Comparison of ENCODE assay signal across 13 mouse cellular contexts in genomic region chr1:62215842-62216241, GRCm38 (mm10).
DNase-seq lines count a peak whose midpoint lies in the region; ATAC-seq lines count a peak whose summit lies in the region.
"Had no signal": no experiment of that assay in that cellular context is flagged by ENCODE, and none has a peak within 500 bp of the region (broad histone marks: within the 10 kb centered on the region; RNA-seq: fewer than 3 reads in every experiment).

No protein-coding gene starts in this region.

- H3K27me3 ChIP-seq in neural tube, embryonic 13.5 days, result no peaks in the 10 kb centered on the region
- H3K27me3 ChIP-seq in hindbrain, embryonic 14.5 days (ENCODE audit: control insufficient read depth, insufficient read depth, low read length), result no peaks in the 10 kb centered on the region

- 61% methylated on average over 2 of the region's 2 CpGs for WGBS in neural tube, embryonic 13.5 days
- WGBS in hindbrain, embryonic 14.5 days, result 50% methylated on average over 2 of the region's 2 CpGs

- no peaks in the 10 kb centered on the region for H3K36me3 ChIP-seq in neural tube, embryonic 13.5 days
- no peaks in the 10 kb centered on the region for H3K36me3 ChIP-seq in hindbrain, embryonic 14.5 days (replicated peaks; ENCODE audit: control insufficient read depth, insufficient read depth)

- H3K4me3 ChIP-seq in neural tube, embryonic 13.5 days, result no peak overlapping the region
- no peak overlapping the region for H3K4me3 ChIP-seq in hindbrain, embryonic 14.5 days (replicated peaks; ENCODE audit: low read length)
- H3K4me3 ChIP-seq: erythroblast, embryonic 14.5 days had no signal

- H3K4me1 ChIP-seq in neural tube, embryonic 13.5 days (replicated peaks), result peaks cover 24% of the 10 kb centered on the region
- peaks cover 15% of the 10 kb centered on the region for H3K4me1 ChIP-seq in hindbrain, embryonic 14.5 days (replicated peaks; ENCODE audit: control insufficient read depth, insufficient read depth, low read length)

- no peak overlapping the region for H3K4me2 ChIP-seq in neural tube, embryonic 13.5 days
- H3K4me2 ChIP-seq in hindbrain, embryonic 14.5 days (replicated peaks), result no peak overlapping the region

- peak overlapping the region; percentile 23; the same call in 1 of the 2 replicates for H3K27ac ChIP-seq in neural tube, embryonic 13.5 days (replicated peaks)
- H3K27ac ChIP-seq in hindbrain, embryonic 14.5 days, result no peak overlapping the region

- peak; percentile 82 for ATAC-seq in cerebellum, adult (ENCODE audit: insufficient number of reproducible peaks, low FRiP score, low TSS enrichment)
- no peak for ATAC-seq in neural tube, embryonic 13.5 days (ENCODE audit: low read depth)
- ATAC-seq in hindbrain, embryonic 14.5 days (ENCODE audit: low FRiP score), result peak; percentile 66; the same call in 1 of the 2 replicates
- ATAC-seq in megakaryocyte-erythroid progenitor cell, adult 5-6 weeks (replicated peaks; ENCODE audit: low FRiP score, low TSS enrichment, poor library complexity, severe bottlenecking), result no peak
- ATAC-seq: lung, postnatal 0 days; midbrain, embryonic 16.5 days had no signal

- no peaks in the 10 kb centered on the region for H3K9me3 ChIP-seq in neural tube, embryonic 13.5 days
- H3K9me3 ChIP-seq in hindbrain, embryonic 14.5 days (ENCODE audit: control insufficient read depth, low read length), result no peaks in the 10 kb centered on the region

- DNase-seq in cerebellum, adult 8-10 months, result no peak
- DNase-seq in neural tube, embryonic 10.5 days (ENCODE audit: extremely low spot score, low spot score), result no peak
- DNase-seq in hindbrain, embryonic 14.5 days (ENCODE audit: low spot score), result peak; percentile 55
- DNase-seq in layer of hippocampus, postnatal 25 days (ENCODE audit: extremely low spot score in 1 of 2, low spot score in 1 of 2), result peak; percentile 23 to 32
- no peak for DNase-seq in embryo, embryonic 11 days
- DNase-seq: kidney, postnatal 36 days; thymus, postnatal 25 days had no signal

- no peak overlapping the region for H3K9ac ChIP-seq in neural tube, embryonic 13.5 days
- H3K9ac ChIP-seq in hindbrain, embryonic 14.5 days, result no peak overlapping the region

Comparison
In these comparisons a context has a peak if more than half of its experiments do, and no peak if none do; other contexts are left out.
1. ATAC-seq: peak in cerebellum, adult (single experiment) and hindbrain, embryonic 14.5 days (single experiment); none in neural tube, embryonic 13.5 days (single experiment) and megakaryocyte-erythroid progenitor cell, adult 5-6 weeks (single experiment).
2. DNase-seq: peak in hindbrain, embryonic 14.5 days (single experiment) and layer of hippocampus, postnatal 25 days (2 of 2); none in cerebellum, adult 8-10 months (single experiment), neural tube, embryonic 10.5 days (single experiment) and embryo, embryonic 11 days (single experiment).